Mouse (Mus musculus): ENCODE measurements around the gene Gramd4. TPM values are rescaled to one million over a fixed set of nuclear protein-coding genes. Genes with fewer than 3 reads are reported as not detected.

Gene Gramd4
- polyA plus RNA-seq, 1 experiment from 2014 or later = 34.3 TPM

DNA sequence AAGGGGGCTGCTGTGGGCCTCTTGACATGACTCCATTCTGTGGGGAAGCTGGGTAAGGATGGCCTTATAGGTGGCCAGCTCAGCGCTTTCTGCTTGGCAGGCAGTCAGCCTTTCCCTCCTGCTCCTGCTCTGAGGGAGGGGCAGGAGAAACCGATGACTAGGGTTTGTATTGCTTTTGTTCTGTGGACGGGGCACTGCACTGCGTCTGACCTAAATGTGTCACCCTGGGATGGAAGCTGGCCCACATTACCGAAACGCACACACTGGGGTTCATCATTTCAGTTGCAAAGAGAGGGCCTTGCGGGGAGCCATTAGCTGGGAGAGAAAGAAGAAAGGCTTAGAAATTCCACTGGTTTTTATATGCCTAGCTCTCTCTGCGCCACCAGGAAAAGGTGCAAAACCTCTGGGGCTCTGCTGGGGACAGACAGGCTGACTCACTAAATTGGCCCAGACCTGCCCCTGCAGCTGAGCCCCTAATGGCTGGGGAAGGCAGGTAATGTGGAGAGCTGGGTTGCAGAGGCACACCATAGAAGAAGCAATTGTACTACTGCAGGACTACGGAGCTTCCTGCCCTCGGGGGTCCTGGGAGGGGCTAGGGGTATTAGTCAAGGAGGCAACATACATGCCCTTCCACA, 55.3 kb downstream of the Gramd4 start:
- WGBS = 6% methylated on average over 10 of the region's 10 CpGs
- H3K27me3 ChIP-seq = no peaks in the 10 kb centered on the region
- peak; percentile 63 for ATAC-seq
- H3K4me3 ChIP-seq (replicated peaks) = no peak overlapping the region
- peaks cover 55% of the 10 kb centered on the region for H3K4me1 ChIP-seq (replicated peaks)
- 0 out of 2 replicates have a peak, but pooled peaks cover 2% of the 10 kb centered on the region for H3K36me3 ChIP-seq
- no peaks in the 10 kb centered on the region for H3K9me3 ChIP-seq
- peak overlapping the region; percentile 37 for H3K9ac ChIP-seq (replicated peaks)
- peak overlapping the region; percentile 77 for H3K27ac ChIP-seq
- H3K4me2 ChIP-seq (replicated peaks) = peak overlapping the region; percentile 15; the same call in 1 of the 2 replicates

DNA sequence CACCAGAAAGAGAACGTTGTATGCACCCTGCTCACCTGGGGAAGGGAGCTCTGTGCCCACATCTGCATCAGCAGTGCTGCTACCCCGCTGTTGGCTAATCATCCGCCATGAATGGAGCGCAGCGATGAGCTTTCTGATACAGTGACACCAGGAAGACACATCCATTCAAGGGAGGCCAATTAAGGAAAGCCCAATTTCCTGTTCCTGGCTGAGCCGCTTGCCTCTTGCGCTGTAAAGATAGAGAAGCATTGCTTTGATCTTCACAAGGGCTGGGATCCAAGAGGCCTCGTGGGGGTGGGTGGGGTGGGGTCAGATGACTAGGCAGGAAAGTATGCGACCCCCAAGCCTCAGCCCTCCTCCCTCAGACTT, 55.8 kb downstream of the Gramd4 start:
- Histone ChIP-seq H3K27me3 (no peaks in the 10 kb centered on the region), H3K9me3 (no peaks in the 10 kb centered on the region), H3K9ac (replicated peaks) (peak overlapping the region; percentile 37), H3K4me2 (replicated peaks) (peak overlapping the region; percentile 15; the same call in 1 of the 2 replicates), H3K4me3 (replicated peaks) (no peak overlapping the region), H3K4me1 (replicated peaks) (peaks cover 54% of the 10 kb centered on the region), H3K36me3 (peaks cover 6% of the 10 kb centered on the region), H3K27ac (peak overlapping the region; percentile 77)
- ATAC-seq = no peak
- WGBS = 9% methylated on average over 9 of the region's 9 CpGs

DNA sequence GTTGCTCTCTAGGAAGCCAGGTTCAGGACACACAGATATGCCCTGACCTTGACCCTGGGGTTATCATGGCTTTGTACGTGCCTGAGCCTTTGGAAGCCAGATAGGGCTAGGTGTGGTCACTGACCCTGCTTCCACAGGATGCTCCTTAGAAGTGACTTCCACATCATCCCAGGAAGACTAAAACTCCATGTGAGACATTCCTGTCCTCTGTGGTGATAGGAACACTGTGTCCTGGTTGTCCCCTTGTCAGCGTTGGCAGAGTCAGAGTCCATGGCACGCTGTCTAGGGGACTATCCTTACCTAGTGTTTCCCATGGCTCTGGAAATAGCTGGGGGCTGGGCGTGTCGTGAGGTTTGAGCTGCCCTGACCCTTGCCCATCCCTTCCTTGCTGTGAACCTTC, 58.9 kb downstream of the Gramd4 start:
- no peak overlapping the region for H3K4me2 ChIP-seq (replicated peaks)
- peaks cover 36% of the 10 kb centered on the region for H3K36me3 ChIP-seq
- H3K4me3 ChIP-seq (replicated peaks) = no peak overlapping the region
- no peaks in the 10 kb centered on the region for H3K27me3 ChIP-seq
- no peaks in the 10 kb centered on the region for H3K9me3 ChIP-seq
- no peak overlapping the region for H3K9ac ChIP-seq (replicated peaks)
- peaks cover 35% of the 10 kb centered on the region for H3K4me1 ChIP-seq (replicated peaks)
- no peak overlapping the region for H3K27ac ChIP-seq
- ATAC-seq = no peak
- 80% methylated on average over 5 of the region's 5 CpGs for WGBS

GRCm38 (mm10) chr15:86117115-86118100, 59.9 kb downstream of the Gramd4 start:
- Histone ChIP-seq H3K4me3 (replicated peaks) (no peak overlapping the region), H3K27ac (no peak overlapping the region), H3K36me3 (peaks cover 46% of the 10 kb centered on the region), H3K9ac (replicated peaks) (no peak overlapping the region), H3K4me2 (replicated peaks) (no peak overlapping the region), H3K9me3 (no peaks in the 10 kb centered on the region), H3K27me3 (no peaks in the 10 kb centered on the region), H3K4me1 (replicated peaks) (peaks cover 29% of the 10 kb centered on the region)
- no peak for ATAC-seq
- 76% methylated on average over 14 of the region's 15 CpGs for WGBS

DNA sequence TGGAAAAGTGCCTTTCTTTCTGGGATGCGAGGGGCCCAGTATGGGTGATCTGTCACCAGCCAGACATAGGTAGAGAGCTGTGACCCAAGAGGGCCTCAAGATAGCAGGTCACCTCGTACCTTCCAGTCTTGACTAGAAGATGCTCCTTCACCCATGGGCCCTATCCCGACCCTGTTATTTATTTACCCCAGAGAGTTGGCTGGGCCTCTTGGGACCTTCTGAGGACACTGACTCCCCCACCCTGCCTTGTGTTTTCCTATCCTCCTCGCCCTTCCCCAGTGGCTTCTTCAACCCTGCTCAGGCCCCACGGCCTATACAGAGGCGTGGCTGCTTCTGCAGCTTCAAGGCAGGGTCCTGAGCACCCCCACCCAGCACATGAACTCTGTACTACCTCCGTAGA, 61.7 kb downstream of the Gramd4 start:
- no peak overlapping the region for H3K27ac ChIP-seq
- peaks cover 63% of the 10 kb centered on the region for H3K36me3 ChIP-seq
- ATAC-seq = no peak
- H3K9ac ChIP-seq (replicated peaks) = no peak overlapping the region
- peaks cover 16% of the 10 kb centered on the region for H3K4me1 ChIP-seq (replicated peaks)
- WGBS = 93% methylated on average over 7 of the region's 7 CpGs
- no peaks in the 10 kb centered on the region for H3K9me3 ChIP-seq
- no peaks in the 10 kb centered on the region for H3K27me3 ChIP-seq
- H3K4me2 ChIP-seq (replicated peaks) = no peak overlapping the region
- H3K4me3 ChIP-seq (replicated peaks) = no peak overlapping the region

DNA sequence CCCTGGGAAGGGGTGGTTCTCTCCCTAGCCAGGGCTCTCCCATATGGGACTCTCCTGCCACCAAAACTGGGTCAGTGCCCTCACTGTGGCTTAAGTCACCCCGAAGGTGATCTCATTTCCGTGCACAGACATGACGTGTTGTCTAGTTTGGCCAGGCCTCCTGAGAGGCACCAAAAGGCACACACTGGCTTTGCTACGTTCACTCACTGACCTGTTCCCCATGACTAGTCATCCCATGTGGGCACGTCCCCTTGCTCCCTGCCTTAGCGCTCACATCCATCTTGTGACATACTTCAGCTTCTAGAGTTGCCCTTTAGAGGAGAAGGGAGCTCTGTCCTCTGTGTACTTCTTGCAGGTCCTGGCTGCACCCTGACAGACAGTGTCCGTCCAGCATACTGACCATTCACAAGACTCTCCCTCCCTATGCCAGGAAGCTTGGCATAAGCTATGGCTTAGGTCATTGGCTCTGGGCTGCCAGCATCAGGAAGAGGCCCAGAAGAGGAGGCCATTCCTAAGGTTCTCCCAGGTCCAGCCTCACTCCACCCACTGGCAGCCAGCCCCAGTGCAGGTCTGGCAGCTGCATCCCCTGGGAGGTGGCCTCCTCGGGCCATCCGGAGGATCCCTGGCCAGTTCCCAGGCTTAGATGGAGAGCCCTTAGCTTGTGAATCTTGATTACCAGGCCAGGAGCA, 64.9 kb downstream of the Gramd4 start:
- Histone ChIP-seq H3K4me2 (replicated peaks) (no peak overlapping the region), H3K4me1 (replicated peaks) (peaks cover 12% of the 10 kb centered on the region), H3K9me3 (no peaks in the 10 kb centered on the region), H3K27ac (no peak overlapping the region), H3K4me3 (replicated peaks) (no peak overlapping the region), H3K36me3 (peaks cover 85% of the 10 kb centered on the region), H3K27me3 (no peaks in the 10 kb centered on the region), H3K9ac (replicated peaks) (no peak overlapping the region)
- WGBS = 93% methylated on average over 9 of the region's 9 CpGs
- ATAC-seq = no peak

DNA sequence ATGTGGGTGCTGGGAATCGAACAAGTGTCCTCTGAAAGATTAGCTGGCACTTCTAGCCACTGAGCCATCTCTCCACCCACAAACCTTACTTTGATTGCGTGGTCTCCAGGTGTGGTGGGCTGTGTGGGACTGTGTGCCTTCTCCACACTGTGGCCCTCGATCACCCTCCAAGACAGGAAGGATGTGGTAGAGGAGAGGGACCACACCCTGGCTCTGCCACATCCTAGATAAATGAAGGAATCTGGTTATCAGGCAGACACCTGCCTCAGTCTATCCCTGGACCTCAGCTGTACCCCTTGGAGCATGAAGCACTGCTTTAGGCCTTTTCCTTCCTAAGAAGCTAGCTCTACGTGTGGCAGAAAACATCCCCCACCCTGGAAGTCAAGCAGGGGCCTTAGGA, 65.9 kb downstream of the Gramd4 start:
- H3K9me3 ChIP-seq = no peaks in the 10 kb centered on the region
- no peaks in the 10 kb centered on the region for H3K27me3 ChIP-seq
- no peak overlapping the region for H3K9ac ChIP-seq (replicated peaks)
- H3K4me2 ChIP-seq (replicated peaks) = no peak overlapping the region
- H3K4me3 ChIP-seq (replicated peaks) = no peak overlapping the region
- H3K27ac ChIP-seq = no peak overlapping the region
- no peak for ATAC-seq
- WGBS = 90% methylated on average over 4 of the region's 4 CpGs
- peaks cover 8% of the 10 kb centered on the region for H3K4me1 ChIP-seq (replicated peaks)
- H3K36me3 ChIP-seq = peaks cover 91% of the 10 kb centered on the region

GRCm38 (mm10) chr15:86124359-86124758, 66.9 kb downstream of the Gramd4 start:
- Histone ChIP-seq H3K27me3 (no peaks in the 10 kb centered on the region), H3K9me3 (no peaks in the 10 kb centered on the region), H3K27ac (no peak overlapping the region), H3K4me1 (replicated peaks) (peaks cover 8% of the 10 kb centered on the region), H3K4me3 (replicated peaks) (no peak overlapping the region), H3K4me2 (replicated peaks) (no peak overlapping the region), H3K36me3 (peaks cover 91% of the 10 kb centered on the region), H3K9ac (replicated peaks) (no peak overlapping the region)
- peak; percentile 54; the same call in 1 of the 2 replicates for ATAC-seq
- 41% methylated on average over 1 of the region's 1 CpGs for WGBS

DNA sequence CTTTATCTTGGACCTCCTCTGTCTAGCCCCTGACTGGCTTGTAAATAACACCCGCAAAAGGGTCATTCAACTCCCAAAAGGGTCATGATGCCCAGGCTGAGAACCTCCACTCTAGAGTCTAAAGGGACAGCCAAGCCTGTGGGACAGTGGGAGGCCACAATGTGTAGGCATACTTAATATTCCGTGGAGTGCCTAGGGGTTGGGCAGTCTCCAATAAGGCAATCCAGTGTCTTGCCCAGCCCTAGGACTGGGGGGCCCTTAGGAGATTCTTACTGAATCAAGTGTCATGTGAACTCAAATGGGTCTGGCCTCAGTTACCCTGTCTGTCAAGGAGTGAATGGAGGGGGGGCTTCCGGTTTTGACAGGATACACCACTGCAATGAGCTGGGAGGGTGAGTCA, 71.5 kb downstream of the Gramd4 start:
- Histone ChIP-seq H3K4me3 (replicated peaks) (no peak overlapping the region), H3K27me3 (no peaks in the 10 kb centered on the region), H3K27ac (no peak overlapping the region), H3K36me3 (peaks cover 90% of the 10 kb centered on the region), H3K9me3 (no peaks in the 10 kb centered on the region), H3K9ac (replicated peaks) (no peak overlapping the region), H3K4me2 (replicated peaks) (no peak overlapping the region), H3K4me1 (replicated peaks) (peaks cover 8% of the 10 kb centered on the region)
- ATAC-seq = no peak; the same call in 1 of the 2 replicates
- WGBS = 94% methylated on average over 3 of the region's 3 CpGs

GRCm38 (mm10) chr15:86130657-86131056, 73.2 kb downstream of the Gramd4 start:
- no peaks in the 10 kb centered on the region for H3K27me3 ChIP-seq
- peaks cover 86% of the 10 kb centered on the region for H3K36me3 ChIP-seq
- peaks cover 11% of the 10 kb centered on the region for H3K4me1 ChIP-seq (replicated peaks)
- WGBS = 92% methylated on average over 10 of the region's 10 CpGs
- no peak for ATAC-seq
- no peak overlapping the region for H3K4me3 ChIP-seq (replicated peaks)
- H3K9ac ChIP-seq (replicated peaks) = no peak overlapping the region
- H3K27ac ChIP-seq = no peak overlapping the region
- no peaks in the 10 kb centered on the region for H3K9me3 ChIP-seq
- H3K4me2 ChIP-seq (replicated peaks) = no peak overlapping the region

DNA sequence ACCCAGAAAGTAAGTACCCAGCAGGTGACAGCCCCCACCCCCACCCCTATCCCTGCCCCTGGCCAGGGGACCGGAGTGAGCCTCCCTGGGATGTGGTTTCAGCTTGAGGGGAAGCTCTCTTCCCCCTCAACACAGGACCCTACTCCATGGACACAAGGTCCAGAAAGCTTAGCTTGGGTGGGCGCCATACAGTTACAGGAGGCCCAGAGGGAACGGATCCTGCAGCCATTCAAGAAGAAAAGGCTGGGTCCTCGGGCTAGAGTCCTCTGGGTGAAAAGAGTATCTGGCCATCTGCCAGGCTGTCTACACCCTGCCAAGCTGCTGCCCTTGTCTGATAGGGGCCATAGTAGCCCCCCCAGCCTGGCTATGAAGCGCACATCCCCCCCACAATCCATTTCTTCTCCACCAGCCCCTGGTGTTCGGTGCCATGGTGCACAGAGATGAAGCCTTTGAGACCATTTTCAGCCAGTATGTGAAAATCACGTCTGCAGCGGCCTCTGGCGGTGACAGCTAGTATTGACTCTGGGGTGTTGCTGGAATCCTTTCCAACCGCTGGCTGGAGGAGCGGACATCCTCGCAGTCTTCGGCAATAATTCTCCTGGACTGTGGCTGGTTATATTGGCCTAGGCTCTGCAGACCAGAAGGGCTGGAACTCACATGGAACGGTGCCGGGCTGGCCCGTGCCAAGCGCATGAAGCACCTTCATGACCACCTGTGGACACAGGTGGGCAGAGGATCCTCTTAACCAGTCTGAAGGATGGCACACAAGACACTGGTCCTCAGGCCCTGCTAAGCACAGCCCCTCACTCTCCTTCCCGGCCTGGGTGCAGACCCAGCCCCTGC, 77.7 kb downstream of the Gramd4 start:
- H3K27me3 ChIP-seq = no peaks in the 10 kb centered on the region
- peaks cover 63% of the 10 kb centered on the region for H3K36me3 ChIP-seq
- WGBS = 41% methylated on average over 18 of the region's 18 CpGs
- no peaks in the 10 kb centered on the region for H3K9me3 ChIP-seq
- H3K27ac ChIP-seq = peak overlapping the region; percentile 69
- H3K9ac ChIP-seq (replicated peaks) = no peak overlapping the region
- H3K4me2 ChIP-seq (replicated peaks) = no peak overlapping the region
- H3K4me3 ChIP-seq (replicated peaks) = no peak overlapping the region
- H3K4me1 ChIP-seq (replicated peaks) = peaks cover 11% of the 10 kb centered on the region
- peak; percentile 77 for ATAC-seq
